Mouse (Mus musculus) testis, postnatal 10 days (tissue): ENCODE data around the gene Gpbp1.

Experiments
- DNase-seq: peaks from one replicate; pipeline ENCODE4 v3.0.0; 2021; ENCODE audit warnings: low spot score

Gpbp1 gene

GRCm38 (mm10) chr13:111467350-111467749 is 22.6 kb downstream of the Gpbp1 start:
- DNase-seq, result no peak

- DNase-seq, result no peak
Measured at GRCm38 (mm10) chr13:111461424-111461823, 28.5 kb downstream of the Gpbp1 start.

- DNase-seq, result no peak
Measured at GRCm38 (mm10) chr13:111456790-111457189, 33.1 kb downstream of the Gpbp1 start.

GRCm38 (mm10) chr13:111444325-111444724 is 45.6 kb downstream of the Gpbp1 start:
- DNase-seq, result no peak

- DNase-seq, result no peak
Measured at GRCm38 (mm10) chr13:111431174-111431573, 58.7 kb downstream of the Gpbp1 start.

- DNase-seq, result no peak
Measured at GRCm38 (mm10) chr13:111421330-111421729, 68.6 kb downstream of the Gpbp1 start.

GRCm38 (mm10) chr13:111418087-111418486 is 71.8 kb downstream of the Gpbp1 start:
- no peak for DNase-seq

GRCm38 (mm10) chr13:111413156-111413555 is 76.8 kb downstream of the Gpbp1 start:
- DNase-seq, result peak; percentile 88

GRCm38 (mm10) chr13:111410831-111411230 is 79.1 kb downstream of the Gpbp1 start:
- no peak for DNase-seq

GRCm38 (mm10) chr13:111406859-111407389 is 83.0 kb downstream of the Gpbp1 start:
- DNase-seq, result peak; percentile 58

GRCm38 (mm10) chr13:111405956-111406355 is 84.0 kb downstream of the Gpbp1 start:
- DNase-seq, result no peak

GRCm38 (mm10) chr13:111397600-111398151 is 92.2 kb downstream of the Gpbp1 start:
- no peak for DNase-seq

GRCm38 (mm10) chr13:111397061-111397460 is 92.8 kb downstream of the Gpbp1 start:
- no peak for DNase-seq

- no peak for DNase-seq
Measured at GRCm38 (mm10) chr13:111395528-111395927, 94.4 kb downstream of the Gpbp1 start.

- no peak for DNase-seq
Measured at GRCm38 (mm10) chr13:111394904-111395303, 95.0 kb downstream of the Gpbp1 start.

GRCm38 (mm10) chr13:111394341-111394740 is 95.6 kb downstream of the Gpbp1 start:
- no peak for DNase-seq

- DNase-seq, result no peak
Measured at GRCm38 (mm10) chr13:111393426-111393825, 96.5 kb downstream of the Gpbp1 start.

GRCm38 (mm10) chr13:111391426-111391825 is 98.5 kb downstream of the Gpbp1 start:
- no peak for DNase-seq

- DNase-seq, result no peak
Measured at GRCm38 (mm10) chr13:111391011-111391410, 98.9 kb downstream of the Gpbp1 start.

- DNase-seq, result no peak
Measured at GRCm38 (mm10) chr13:111384011-111384985, 105.6 kb downstream of the Gpbp1 start.
